Mouse (Mus musculus) heart, postnatal 10 days (tissue): ENCODE results near the gene Ackr4. TPM values are rescaled to one million over a fixed set of nuclear protein-coding genes. Genes with fewer than 3 reads are reported as not detected.
A peak's percentile ranks its signal among the peaks of the same experiment; 100 is the strongest.

ENCODE experiments used
- DNase-seq, 2 experiments: peaks; one replicate each; pipeline ENCODE4 v3.0.0; 2021
- intact Hi-C: fragments of 180-260 bp; cut with DNase I; formaldehyde crosslinking; loops from one replicate; pipeline ENCODE4 v1.15.1; 2025
- total RNA-seq, 2 experiments: library from RNA; stranded (reverse); gene quantifications; 2 replicates each; pipeline ENCODE4 v1.2.3; 2021

Gene Ackr4
- 1 to 10 TPM; 4.8 to 8.8 TPM for total RNA-seq

DNA sequence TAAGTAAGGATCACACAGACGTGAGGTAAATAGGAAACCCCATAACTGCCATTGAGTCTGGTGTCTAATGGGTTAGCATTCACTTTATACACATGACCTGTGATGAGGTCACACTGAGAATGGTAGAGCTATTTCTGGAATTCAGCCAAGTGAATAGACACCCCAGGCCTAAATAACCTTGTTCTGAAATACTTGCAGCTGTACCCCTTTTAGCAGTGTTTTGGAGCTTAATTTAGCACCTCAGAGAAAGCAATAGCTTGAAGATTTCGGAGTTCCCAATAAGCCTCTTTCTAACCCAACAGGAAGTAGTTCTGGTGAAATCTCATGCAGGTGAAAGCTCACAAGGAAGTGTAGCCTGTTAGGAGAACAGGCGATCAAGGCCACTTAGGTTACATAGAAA, at the start of gene Ackr4:
Gene Ackr4 (minus strand): TSS at position 101 of the 400 bp plus-strand sequence.
- no peak for DNase-seq
- intact Hi-C loops, result no loop called here

DNA sequence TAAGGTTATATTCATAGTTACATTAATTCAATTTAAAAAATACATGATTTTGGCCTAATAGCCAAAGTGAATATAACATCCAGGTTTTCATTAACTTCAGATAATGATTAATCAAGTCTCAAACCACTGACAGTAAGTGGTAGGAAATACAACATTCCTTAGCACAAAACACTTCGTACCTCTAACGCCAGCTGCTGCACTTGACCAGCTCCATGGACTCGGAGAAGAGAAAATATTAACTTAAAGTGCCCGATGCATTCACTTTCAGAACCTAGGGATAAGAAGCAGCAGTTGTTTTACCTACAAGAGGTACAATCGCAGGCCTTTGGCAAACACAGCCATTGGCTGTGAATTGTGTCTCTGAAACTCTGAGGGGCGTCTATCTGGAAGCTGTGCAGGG, 45.6 kb upstream of the Ackr4 start:
- DNase-seq, result no peak
- intact Hi-C loops, result no loop called here

DNA sequence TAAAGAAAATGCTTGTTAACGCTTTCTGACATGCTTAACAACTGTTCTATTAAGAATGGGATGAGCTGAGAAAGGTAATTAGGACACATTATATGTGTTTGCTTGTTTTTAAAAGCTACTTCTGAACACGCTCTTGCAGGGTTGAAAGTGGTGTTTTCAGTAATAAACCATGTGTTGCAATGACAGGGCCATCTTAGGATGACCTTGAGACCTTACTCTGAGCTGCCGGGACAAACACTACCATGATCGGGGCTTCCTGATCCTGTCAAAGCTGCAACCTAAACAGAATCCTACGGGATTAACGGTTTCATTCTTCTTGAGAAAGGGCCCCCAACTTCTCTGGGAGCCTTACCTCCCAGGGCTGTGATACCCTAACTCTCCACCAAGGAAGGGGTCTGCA, 44.9 kb upstream of the Ackr4 start:
- intact Hi-C loops, result no loop called here
- DNase-seq, result no peak

GRCm38 (mm10) chr9:104169986-104170385, 43.3 kb upstream of the Ackr4 start:
- DNase-seq, result no peak
- intact Hi-C loops, result no loop called here

DNA sequence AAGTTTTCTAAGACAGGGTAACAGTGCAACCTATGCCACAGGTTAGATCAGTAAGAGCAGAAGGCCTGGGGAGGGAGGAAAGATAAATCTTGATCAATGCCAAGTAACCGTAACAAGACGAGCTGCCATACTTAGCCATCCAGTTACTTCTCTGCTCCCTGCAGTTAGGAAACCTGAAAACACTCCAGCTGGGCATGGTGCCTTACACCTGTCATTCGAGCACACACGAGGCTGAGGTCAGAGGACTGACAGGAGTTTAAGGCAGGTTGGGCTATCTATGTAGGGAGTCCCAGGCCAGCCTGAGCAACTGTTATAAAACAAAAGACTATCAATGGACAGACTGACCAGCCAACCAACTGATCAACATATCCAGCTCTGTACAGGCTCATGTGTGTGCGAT, 39.2 kb upstream of the Ackr4 start:
- intact Hi-C loops, result no loop called here
- DNase-seq, result no peak

GRCm38 (mm10) chr9:104164194-104164593, 37.5 kb upstream of the Ackr4 start:
- intact Hi-C loops, result loop anchor here (5.0 kb wide), 1 partner anchor 87 kb away; no protein-coding TSS in a partner anchor
- DNase-seq, result no peak

GRCm38 (mm10) chr9:104161117-104161516, 34.4 kb upstream of the Ackr4 start:
- DNase-seq, result no peak

DNA sequence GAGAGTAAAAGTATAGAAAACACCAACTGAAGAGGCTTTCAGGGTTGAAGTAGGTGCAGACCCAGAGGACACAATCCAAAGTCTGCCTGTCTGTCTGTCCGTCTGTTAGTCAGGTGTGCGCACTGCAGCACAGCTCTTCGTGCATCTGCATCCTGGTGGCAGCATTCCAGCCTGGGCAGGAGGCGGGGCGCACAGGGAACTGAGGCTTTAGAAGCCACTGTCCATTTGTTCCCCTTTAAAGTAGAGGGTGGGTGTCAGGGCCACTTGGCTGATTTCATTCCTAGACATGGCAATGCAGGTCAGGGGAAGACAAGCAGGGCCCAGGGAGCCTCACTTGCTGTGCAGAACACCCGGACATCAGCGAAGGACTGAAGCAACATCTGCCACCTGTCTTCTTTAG, 30.6 kb upstream of the Ackr4 start:
- intact Hi-C loops, result no loop called here
- DNase-seq, result no peak

More at GRCm38 (mm10) chr9:104161117-104161516, 34.4 kb upstream of the Ackr4 start:
- intact Hi-C loops, result loop anchor here (5.0 kb wide), 1 partner anchor 84 kb away; no protein-coding TSS in a partner anchor

DNA sequence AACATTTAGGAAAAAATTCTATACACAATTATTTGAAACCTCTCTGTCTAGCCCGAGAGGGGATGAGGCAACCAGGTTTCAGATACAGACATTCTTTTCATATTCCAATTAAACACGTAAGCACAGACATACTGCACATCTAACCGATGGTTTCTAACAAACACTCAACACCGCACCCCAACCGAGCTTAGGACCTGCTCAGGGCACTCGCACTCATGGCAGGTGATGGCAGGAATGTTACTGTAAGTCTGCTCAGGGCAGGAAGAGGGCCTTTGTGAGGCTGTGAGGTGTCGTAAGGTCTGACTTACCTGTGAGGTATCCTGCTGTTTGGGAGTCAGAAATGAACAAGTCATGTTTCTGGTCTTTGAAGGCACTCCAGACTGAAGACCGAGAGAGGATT, 29.8 kb upstream of the Ackr4 start:
- intact Hi-C loops, result no loop called here
- no peak for DNase-seq

DNA sequence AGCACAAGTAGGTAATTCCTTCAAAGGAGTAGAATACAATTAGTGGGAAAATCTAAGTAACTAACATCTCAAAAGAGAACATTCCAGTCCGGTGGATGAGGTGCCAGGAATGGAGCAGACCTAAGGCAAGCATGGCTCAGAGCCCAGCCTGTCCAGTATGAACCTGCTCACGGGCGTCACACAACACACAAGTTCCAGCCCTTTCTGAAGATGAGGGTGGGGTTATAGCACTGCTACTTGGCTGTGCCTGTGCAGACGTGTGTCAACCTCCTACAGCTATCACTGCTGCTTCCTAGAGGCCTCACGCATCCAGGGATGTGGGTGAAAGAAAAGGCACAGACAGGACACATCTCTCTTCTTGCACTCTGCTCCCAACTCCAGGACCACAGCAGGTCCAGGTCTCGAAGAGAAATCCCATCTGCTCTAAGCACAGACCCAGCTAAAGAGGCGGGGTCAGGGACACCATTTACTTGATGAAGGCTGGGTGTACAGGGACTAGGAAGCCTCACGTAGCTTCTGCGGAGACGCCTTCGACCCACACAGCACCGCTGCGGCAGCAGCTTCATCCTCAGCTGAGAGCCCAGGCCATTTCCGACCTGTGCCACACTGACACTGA, 28.5 kb upstream of the Ackr4 start:
- intact Hi-C loops, result no loop called here
- no peak for DNase-seq

GRCm38 (mm10) chr9:104152121-104152520, 25.4 kb upstream of the Ackr4 start:
- intact Hi-C loops, result no loop called here

DNA sequence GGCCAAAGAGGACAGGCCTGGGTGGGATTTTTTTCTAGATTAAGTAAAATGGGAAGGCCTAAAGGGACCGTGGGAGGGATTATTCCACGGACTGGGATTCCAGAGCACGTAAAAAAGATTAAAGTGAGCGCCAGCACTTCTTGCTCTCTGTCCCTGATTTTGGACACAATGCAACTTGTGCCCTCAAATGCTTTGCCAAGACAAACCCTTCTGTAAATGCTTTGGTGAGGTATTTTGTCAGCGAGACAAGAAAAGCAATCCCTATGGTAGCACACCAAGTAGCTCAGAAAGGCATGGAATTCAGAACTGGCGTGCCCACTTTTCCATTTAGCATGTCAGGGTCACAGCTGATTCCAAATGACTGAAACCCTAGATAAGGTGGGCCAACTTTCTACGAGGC, 22.2 kb upstream of the Ackr4 start:
- DNase-seq, result no peak
- intact Hi-C loops, result no loop called here

More at GRCm38 (mm10) chr9:104152121-104152520, 25.4 kb upstream of the Ackr4 start:
- no peak for DNase-seq

DNA sequence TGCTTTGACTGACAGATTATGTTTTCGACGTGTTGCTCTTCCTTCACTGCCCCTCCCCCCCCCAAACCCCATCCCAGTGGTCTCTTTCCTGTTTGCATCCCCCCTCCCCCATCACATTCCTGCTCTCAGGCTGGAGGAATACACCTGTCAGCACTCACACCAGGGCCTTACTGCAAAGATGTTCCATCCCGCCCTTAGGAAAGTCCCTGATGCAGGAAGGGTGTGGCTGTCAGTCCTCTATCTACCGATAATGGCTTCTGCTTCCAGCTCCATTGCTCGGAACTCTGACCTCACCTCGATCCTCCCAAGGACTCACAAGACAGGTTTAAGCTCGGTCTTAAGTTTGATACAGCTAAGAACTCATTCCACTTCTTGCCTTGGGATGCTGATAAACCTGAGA, 19.9 kb upstream of the Ackr4 start:
- no peak for DNase-seq
- intact Hi-C loops, result no loop called here

GRCm38 (mm10) chr9:104144314-104144996, 17.7 kb upstream of the Ackr4 start:
- DNase-seq, result no peak
- intact Hi-C loops, result loop anchor here (5.0 kb wide), 1 partner anchor 57 kb away; no protein-coding TSS in a partner anchor

- DNase-seq, result no peak
- intact Hi-C loops, result loop anchor here (5.0 kb wide), 1 partner anchor 56 kb away; no protein-coding TSS in a partner anchor
Observed at GRCm38 (mm10) chr9:104142805-104143204, 16.1 kb upstream of the Ackr4 start.

DNA sequence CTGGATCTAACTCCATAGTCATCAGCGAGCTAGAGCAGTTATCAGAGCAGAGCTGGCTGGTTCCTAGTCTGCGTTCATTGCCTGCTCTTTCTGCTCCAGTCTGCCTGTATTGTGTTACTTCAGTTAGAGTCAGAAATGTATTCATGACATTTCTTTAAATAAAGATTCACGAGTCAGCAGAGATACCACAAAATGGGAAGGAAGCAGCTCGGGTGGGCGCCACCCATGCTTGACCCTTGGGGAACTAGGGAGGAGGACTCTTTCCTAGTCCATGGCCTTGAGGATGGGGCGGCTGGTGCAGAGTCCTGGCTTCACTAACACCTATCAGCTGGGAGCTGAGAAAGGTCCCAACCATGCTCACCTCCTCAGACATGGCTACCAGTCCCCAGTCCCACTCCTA, 13.6 kb upstream of the Ackr4 start:
- DNase-seq, result no peak
- intact Hi-C loops, result loop anchor here (5.0 kb wide), 1 partner anchor 53 kb away; no protein-coding TSS in a partner anchor

GRCm38 (mm10) chr9:104130141-104130755, 3.5 kb upstream of the Ackr4 start:
- peak; percentile 50 to 57 for DNase-seq
- intact Hi-C loops, result no loop called here

- no peak for DNase-seq
- intact Hi-C loops, result no loop called here
Observed at GRCm38 (mm10) chr9:104128110-104128509, 1.4 kb upstream of the Ackr4 start.

- no peak for DNase-seq
- intact Hi-C loops, result no loop called here
Observed at GRCm38 (mm10) chr9:104123622-104124021, 3.1 kb downstream of the Ackr4 start.

DNA sequence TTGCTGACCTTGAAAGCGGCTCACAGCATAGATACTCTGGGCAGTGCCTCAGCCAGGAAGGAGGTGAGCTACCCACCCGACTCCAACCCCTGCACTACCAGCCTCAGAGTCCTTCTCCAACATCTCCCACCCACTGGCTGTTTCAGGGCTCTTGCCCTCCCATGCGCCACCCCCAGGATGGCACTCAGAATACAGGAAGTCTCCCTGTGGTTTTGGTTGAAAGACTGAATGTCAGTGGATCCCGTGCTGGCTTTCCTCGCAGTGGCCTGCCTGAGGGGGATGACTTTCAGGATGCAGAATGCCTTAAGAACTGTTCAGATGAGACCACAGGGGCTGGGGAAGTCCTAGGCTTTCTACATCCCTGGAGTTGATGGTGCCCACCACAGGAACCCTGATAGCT, 3.6 kb downstream of the Ackr4 start:
- intact Hi-C loops, result no loop called here
- no peak for DNase-seq

- intact Hi-C loops, result no loop called here
- no peak for DNase-seq
Observed at GRCm38 (mm10) chr9:104109151-104109550, 17.6 kb downstream of the Ackr4 start.
